Mouse (Mus musculus) lung, adult 2 months (tissue): Measurements from ENCODE around the gene Tk2.

ENCODE experiments used
- CTCF ChIP-seq: fragments of 200-500 bp; IDR thresholded peaks from 2 replicates; pipeline ENCODE4 v1.5.1; 2011; ENCODE audit warnings: mild to moderate bottlenecking, low read length, control low read depth; ENCODE audit not compliant: insufficient read depth
- POLR2A ChIP-seq: fragments of 200-500 bp; IDR thresholded peaks from 2 replicates; pipeline ENCODE4 v1.6.1; 2011; ENCODE audit warnings: low read depth, mild to moderate bottlenecking, control low read depth, low read length, borderline replicate concordance; ENCODE audit errors: extremely low read depth

DNA sequence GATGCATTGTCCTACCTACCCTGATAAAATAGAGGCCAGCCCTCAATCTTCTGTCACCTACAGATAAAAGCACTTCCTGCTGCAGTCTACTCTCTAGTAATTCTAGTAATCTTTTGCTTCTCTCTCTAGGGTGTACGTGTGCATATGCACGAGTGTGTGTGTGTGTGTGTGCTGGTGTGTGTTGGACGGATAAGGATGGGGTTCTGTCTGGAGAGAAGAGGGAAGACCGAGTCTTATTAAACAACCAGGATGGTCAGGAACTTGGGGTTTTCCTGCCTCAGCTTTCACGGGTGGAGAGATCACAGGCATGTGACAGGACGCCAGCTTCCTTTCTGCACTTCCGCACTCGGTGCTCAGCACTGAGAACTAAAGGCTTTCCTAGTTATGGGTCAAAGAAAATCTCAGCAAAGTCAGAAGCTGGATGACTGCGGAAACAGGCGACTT is 8.9 kb downstream of the Tk2 start:
- TF ChIP-seq CTCF: no peak
- no peak for TF ChIP-seq POLR2A
